Mouse (Mus musculus) heart, postnatal 0 days (tissue): ENCODE data around the gene Fgd5.

Experiments used
- CTCF ChIP-seq: IDR thresholded peaks from 2 replicates; pipeline ENCODE4 v1.5.1; 2016; ENCODE audit warnings: antibody characterized with exemption, control low read depth, low read depth
- EP300 ChIP-seq: IDR thresholded peaks from 2 replicates; pipeline ENCODE4 v1.6.1; 2016; ENCODE audit warnings: antibody characterized with exemption, low read depth

DNA sequence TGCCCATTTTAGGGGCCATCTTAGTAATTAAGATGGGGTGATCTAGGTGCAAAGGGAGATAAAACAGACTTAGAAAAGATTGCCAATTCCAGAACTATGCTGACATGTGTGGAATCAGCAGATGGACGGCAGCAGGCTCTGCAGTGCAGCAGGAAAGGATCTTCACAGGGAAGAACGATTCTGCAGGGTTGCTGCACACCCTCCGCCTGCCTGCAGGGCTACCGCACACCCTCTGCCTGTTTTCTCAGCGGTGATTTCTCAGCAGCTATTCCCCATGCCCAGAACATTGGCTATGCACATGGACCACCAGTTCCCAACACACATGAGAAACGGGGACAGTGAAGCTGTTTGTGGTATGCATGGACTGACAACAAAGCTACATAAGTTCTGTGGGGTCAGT is 12.7 kb upstream of the Fgd5 start:
- no peak for TF ChIP-seq CTCF
- no peak for TF ChIP-seq EP300
